Comparison of ENCODE assay signal across 14 mouse cellular contexts in genomic region chr4:108431561-108431936, GRCm38 (mm10). TPM values are rescaled to one million over a fixed set of nuclear protein-coding genes. Genes with fewer than 3 reads are reported as not detected.
A peak's percentile ranks its signal among the peaks of the same experiment; 100 is the strongest.
DNase-seq lines count a peak whose midpoint lies in the region; ATAC-seq and TF ChIP-seq lines count a peak whose summit lies in the region.
"Had no signal": no experiment of that assay in that cellular context is flagged by ENCODE, and none has a peak within 500 bp of the region (broad histone marks: within the 10 kb centered on the region; RNA-seq: fewer than 3 reads in every experiment).

No protein-coding gene starts in this region.

- no peak for TF ChIP-seq CTCF in forebrain, postnatal 0 days (IDR thresholded peaks at IDR 0.05; ENCODE audit: low read depth)
- TF ChIP-seq CTCF in midbrain, postnatal 0 days (IDR thresholded peaks at IDR 0.05): no peak

- WGBS in forebrain, embryonic 10.5 days: 22% methylated on average over 2 of the region's 2 CpGs
- WGBS in forebrain, postnatal 0 days: 14% methylated on average over 2 of the region's 2 CpGs
- WGBS in midbrain, embryonic 10.5 days: 33% methylated on average over 2 of the region's 2 CpGs
- 46% methylated on average over 2 of the region's 2 CpGs for WGBS in midbrain, postnatal 0 days
- WGBS in limb, embryonic 11.5 days: 15% methylated on average over 2 of the region's 2 CpGs
- WGBS in neural tube, embryonic 14.5 days: 36% methylated on average over 2 of the region's 2 CpGs

- no peak overlapping the region for H3K9ac ChIP-seq in forebrain, postnatal 0 days
- H3K9ac ChIP-seq in midbrain, postnatal 0 days (replicated peaks; ENCODE audit: low read length, poor library complexity, severe bottlenecking): no peak overlapping the region
- H3K9ac ChIP-seq in limb, embryonic 11.5 days (ENCODE audit: low read length): 0 out of 2 replicates have a peak overlapping the region, but pooled peaks have one; percentile 17
- H3K9ac ChIP-seq in neural tube, embryonic 14.5 days (replicated peaks; ENCODE audit: low read depth, low read length): no peak overlapping the region
- H3K9ac ChIP-seq: liver, embryonic 15.5 days had no signal

- no peak for DNase-seq in forebrain, embryonic 10.5 days (ENCODE audit: extremely low spot score, low spot score)
- DNase-seq in forebrain, postnatal 0 days: no peak
- no peak for DNase-seq in midbrain, embryonic 10.5 days (ENCODE audit: low spot score)
- DNase-seq in midbrain, postnatal 0 days (ENCODE audit: low spot score): no peak
- DNase-seq in limb, embryonic 11.5 days (ENCODE audit: low spot score): no peak
- DNase-seq in cerebellum, postnatal 4 days (ENCODE audit: low spot score in 2 of 2): no peak
- no peak for DNase-seq in thymus, postnatal 4 days
- DNase-seq: cerebellum, adult 11 months had no signal

- H3K9me3 ChIP-seq in forebrain, embryonic 10.5 days: no peaks in the 10 kb centered on the region
- no peaks in the 10 kb centered on the region for H3K9me3 ChIP-seq in forebrain, postnatal 0 days (ENCODE audit: low read length)
- H3K9me3 ChIP-seq in midbrain, embryonic 10.5 days (replicated peaks): no peaks in the 10 kb centered on the region
- no peaks in the 10 kb centered on the region for H3K9me3 ChIP-seq in midbrain, postnatal 0 days (ENCODE audit: low read length)
- no peaks in the 10 kb centered on the region for H3K9me3 ChIP-seq in limb, embryonic 11.5 days (ENCODE audit: control insufficient read depth, low read length)
- H3K9me3 ChIP-seq in neural tube, embryonic 14.5 days (ENCODE audit: control insufficient read depth, low read length): no peaks in the 10 kb centered on the region
- H3K9me3 ChIP-seq: liver, embryonic 15.5 days had no signal

- H3K27ac ChIP-seq in forebrain, embryonic 10.5 days: peak overlapping the region; percentile 91
- H3K27ac ChIP-seq in forebrain, postnatal 0 days (ENCODE audit: low read depth, low read length): no peak overlapping the region
- H3K27ac ChIP-seq in midbrain, embryonic 10.5 days (replicated peaks): peak overlapping the region; percentile 86
- no peak overlapping the region for H3K27ac ChIP-seq in midbrain, postnatal 0 days (ENCODE audit: low read depth, low read length)
- peak overlapping the region; percentile 91 for H3K27ac ChIP-seq in limb, embryonic 11.5 days (replicated peaks; ENCODE audit: low read depth, low read length)
- H3K27ac ChIP-seq in neural tube, embryonic 14.5 days (ENCODE audit: low read depth, low read length): peak overlapping the region; percentile 52; the same call in 1 of the 2 replicates
- H3K27ac ChIP-seq: liver, embryonic 15.5 days had no signal

- H3K36me3 ChIP-seq in forebrain, embryonic 10.5 days (replicated peaks): no peaks in the 10 kb centered on the region
- H3K36me3 ChIP-seq in forebrain, postnatal 0 days (ENCODE audit: insufficient read depth): no peaks in the 10 kb centered on the region
- no peaks in the 10 kb centered on the region for H3K36me3 ChIP-seq in midbrain, embryonic 10.5 days
- H3K36me3 ChIP-seq in midbrain, postnatal 0 days (ENCODE audit: insufficient read depth, low read length): no peaks in the 10 kb centered on the region
- no peaks in the 10 kb centered on the region for H3K36me3 ChIP-seq in limb, embryonic 11.5 days (ENCODE audit: control insufficient read depth, insufficient read depth, low read length)
- H3K36me3 ChIP-seq in neural tube, embryonic 14.5 days (ENCODE audit: control insufficient read depth, insufficient read depth, low read length): no peaks in the 10 kb centered on the region
- H3K36me3 ChIP-seq: liver, embryonic 15.5 days had no signal

- no peak for ATAC-seq in forebrain, postnatal 0 days
- no peak for ATAC-seq in midbrain, postnatal 0 days (ENCODE audit: low FRiP score)
- peak; percentile 32 for ATAC-seq in limb, embryonic 11.5 days (ENCODE audit: insufficient number of reproducible peaks, low FRiP score, low TSS enrichment, low read depth)
- ATAC-seq in neural tube, embryonic 14.5 days (ENCODE audit: low read depth): no peak

- no peaks in the 10 kb centered on the region for H3K27me3 ChIP-seq in forebrain, embryonic 10.5 days (ENCODE audit: poor library complexity, severe bottlenecking)
- no peaks in the 10 kb centered on the region for H3K27me3 ChIP-seq in forebrain, postnatal 0 days (ENCODE audit: insufficient read depth, low read length)
- no peaks in the 10 kb centered on the region for H3K27me3 ChIP-seq in midbrain, embryonic 10.5 days (ENCODE audit: low read depth, poor library complexity, severe bottlenecking)
- H3K27me3 ChIP-seq in midbrain, postnatal 0 days (ENCODE audit: insufficient read depth, low read length): no peaks in the 10 kb centered on the region
- H3K27me3 ChIP-seq in limb, embryonic 11.5 days (ENCODE audit: control insufficient read depth, insufficient read depth, low read length): no peaks in the 10 kb centered on the region
- H3K27me3 ChIP-seq in neural tube, embryonic 14.5 days (ENCODE audit: control insufficient read depth, insufficient read depth, low read length): no peaks in the 10 kb centered on the region

- peaks cover 66% of the 10 kb centered on the region for H3K4me1 ChIP-seq in forebrain, embryonic 10.5 days
- no peaks in the 10 kb centered on the region for H3K4me1 ChIP-seq in forebrain, postnatal 0 days (ENCODE audit: insufficient read depth)
- peaks cover 38% of the 10 kb centered on the region for H3K4me1 ChIP-seq in midbrain, embryonic 10.5 days
- H3K4me1 ChIP-seq in midbrain, postnatal 0 days (ENCODE audit: insufficient read depth, low read length): peaks cover 10% of the 10 kb centered on the region; the same call in 1 of the 2 replicates
- peaks cover 44% of the 10 kb centered on the region for H3K4me1 ChIP-seq in limb, embryonic 11.5 days (ENCODE audit: control insufficient read depth, insufficient read depth, low read length)
- peaks cover 17% of the 10 kb centered on the region for H3K4me1 ChIP-seq in neural tube, embryonic 14.5 days (ENCODE audit: control insufficient read depth, insufficient read depth, low read length)

- H3K4me2 ChIP-seq in forebrain, postnatal 0 days (ENCODE audit: low read depth): no peak overlapping the region
- no peak overlapping the region for H3K4me2 ChIP-seq in midbrain, postnatal 0 days (ENCODE audit: low read depth, low read length, poor library complexity, severe bottlenecking)
- no peak overlapping the region; the same call in 1 of the 2 replicates for H3K4me2 ChIP-seq in limb, embryonic 11.5 days (ENCODE audit: low read depth, severe bottlenecking)
- H3K4me2 ChIP-seq in neural tube, embryonic 14.5 days (ENCODE audit: low read depth, low read length): no peak overlapping the region
- H3K4me2 ChIP-seq: liver, embryonic 15.5 days had no signal

- peak overlapping the region; percentile 18 for H3K4me3 ChIP-seq in forebrain, embryonic 10.5 days
- H3K4me3 ChIP-seq in forebrain, postnatal 0 days (ENCODE audit: low read depth, low read length): no peak overlapping the region
- H3K4me3 ChIP-seq in midbrain, embryonic 10.5 days: peak overlapping the region; percentile 31
- H3K4me3 ChIP-seq in midbrain, postnatal 0 days (ENCODE audit: low read depth, low read length): no peak overlapping the region
- H3K4me3 ChIP-seq in limb, embryonic 11.5 days (ENCODE audit: low read depth, low read length): no peak overlapping the region
- no peak overlapping the region for H3K4me3 ChIP-seq in neural tube, embryonic 14.5 days (ENCODE audit: low read depth, low read length)
- H3K4me3 ChIP-seq: liver, embryonic 15.5 days had no signal

RNA-seq across cellular contexts. Expression of gene Gpx7, which starts 24.8 kb away (rescaled TPM):
- 30.5 and 34.8 TPM in 2 replicates for polyA plus RNA-seq in forebrain, embryonic 10.5 days (2016; fragmentation: Nextera tagmentation; extraction: Ambion mirVana)
- total RNA-seq in forebrain, postnatal 0 days (2014; rRNA removed): 24.1 and 38.5 TPM in 2 replicates
- polyA plus RNA-seq in forebrain, postnatal 0 days (2015; fragmentation: Nextera tagmentation; extraction: Ambion mirVana): 37.5 and 46.4 TPM in 2 replicates
- 52.1 and 52.8 TPM in 2 replicates for polyA plus RNA-seq in midbrain, embryonic 10.5 days (2016; fragmentation: Nextera tagmentation; extraction: Ambion mirVana)
- 27.7 and 52.2 TPM in 2 replicates for total RNA-seq in midbrain, postnatal 0 days (2014; rRNA removed)
- polyA plus RNA-seq in midbrain, postnatal 0 days (2015; fragmentation: Nextera tagmentation; extraction: Ambion mirVana): 35.1 and 37.5 TPM in 2 replicates
- polyA plus RNA-seq in limb, embryonic 11.5 days (2014; fragmentation: Nextera tagmentation; extraction: Ambion mirVana): 51.7 and 53.6 TPM in 2 replicates
- 21.7 and 37.4 TPM in 2 replicates for polyA plus RNA-seq in neural tube, embryonic 14.5 days (2014; fragmentation: Nextera tagmentation; extraction: Ambion mirVana)

RNA-seq across cellular contexts. Expression of gene Tut4, which starts 27.7 kb away (rescaled TPM):
- 83.3 and 85.1 TPM in 2 replicates for polyA plus RNA-seq in forebrain, embryonic 10.5 days (2016; fragmentation: Nextera tagmentation; extraction: Ambion mirVana)
- 87.8 and 89.2 TPM in 2 replicates for total RNA-seq in forebrain, postnatal 0 days (2014; rRNA removed)
- polyA plus RNA-seq in forebrain, postnatal 0 days (2015; fragmentation: Nextera tagmentation; extraction: Ambion mirVana): 19.8 and 37.2 TPM in 2 replicates
- polyA plus RNA-seq in midbrain, embryonic 10.5 days (2016; fragmentation: Nextera tagmentation; extraction: Ambion mirVana): 72.7 and 80.9 TPM in 2 replicates
- total RNA-seq in midbrain, postnatal 0 days (2014; rRNA removed): 52.2 and 96.4 TPM in 2 replicates
- 36.4 and 45.7 TPM in 2 replicates for polyA plus RNA-seq in midbrain, postnatal 0 days (2015; fragmentation: Nextera tagmentation; extraction: Ambion mirVana)
- polyA plus RNA-seq in limb, embryonic 11.5 days (2014; fragmentation: Nextera tagmentation; extraction: Ambion mirVana): 124 and 125 TPM in 2 replicates
- polyA plus RNA-seq in neural tube, embryonic 14.5 days (2014; fragmentation: Nextera tagmentation; extraction: Ambion mirVana): 55.8 and 65.8 TPM in 2 replicates

RNA-seq across cellular contexts. Expression of gene Shisal2a, which starts 48.4 kb away (rescaled TPM):
- 1.7 and 1.8 TPM in 2 replicates for polyA plus RNA-seq in forebrain, embryonic 10.5 days (2016; fragmentation: Nextera tagmentation; extraction: Ambion mirVana)
- total RNA-seq in forebrain, postnatal 0 days (2014; rRNA removed): 1.9 TPM in 1 of 2 replicates, not detected in the other
- polyA plus RNA-seq in forebrain, postnatal 0 days (2015; fragmentation: Nextera tagmentation; extraction: Ambion mirVana): 3.0 and 4.9 TPM in 2 replicates
- 2.2 and 2.6 TPM in 2 replicates for polyA plus RNA-seq in midbrain, embryonic 10.5 days (2016; fragmentation: Nextera tagmentation; extraction: Ambion mirVana)
- total RNA-seq in midbrain, postnatal 0 days (2014; rRNA removed): 0.49 and 5.5 TPM in 2 replicates
- 12.6 and 15.5 TPM in 2 replicates for polyA plus RNA-seq in midbrain, postnatal 0 days (2015; fragmentation: Nextera tagmentation; extraction: Ambion mirVana)
- 6.8 and 8.6 TPM in 2 replicates for polyA plus RNA-seq in limb, embryonic 11.5 days (2014; fragmentation: Nextera tagmentation; extraction: Ambion mirVana)
- 6.0 and 7.7 TPM in 2 replicates for polyA plus RNA-seq in neural tube, embryonic 14.5 days (2014; fragmentation: Nextera tagmentation; extraction: Ambion mirVana)
- total RNA-seq: heart, adult 8-10 months; hematopoietic stem cell, adult 5-6 weeks; left cerebral cortex, adult 18-20 months; megakaryocyte, adult 5-6 weeks had no signal

Comparison
In these comparisons a context has a peak if more than half of its experiments do, and no peak if none do; other contexts are left out.
1. H3K27ac ChIP-seq: peak in forebrain, embryonic 10.5 days (single experiment), midbrain, embryonic 10.5 days (single experiment), limb, embryonic 11.5 days (single experiment) and neural tube, embryonic 14.5 days (single experiment); none in forebrain, postnatal 0 days (single experiment) and midbrain, postnatal 0 days (single experiment).
2. H3K4me3 ChIP-seq: peak in forebrain, embryonic 10.5 days (single experiment) and midbrain, embryonic 10.5 days (single experiment); none in forebrain, postnatal 0 days (single experiment), midbrain, postnatal 0 days (single experiment), limb, embryonic 11.5 days (single experiment) and neural tube, embryonic 14.5 days (single experiment).